Mouse (Mus musculus): Measurements from ENCODE around the gene Fancc. TPM values are rescaled to one million over a fixed set of nuclear protein-coding genes. Genes with fewer than 3 reads are reported as not detected.

Fancc gene
- total RNA-seq, 2 experiments from 2014 or later, result 10.0 to 11.3 TPM

GRCm38 (mm10) chr13:63520110-63520509 lies 23.0 kb upstream of the Fancc start:
- ATAC-seq (replicated peaks; ENCODE audit: poor library complexity, severe bottlenecking), result no peak

- no peak for ATAC-seq (replicated peaks; ENCODE audit: poor library complexity, severe bottlenecking)
These were observed 19.5 kb upstream of the Fancc start for GRCm38 (mm10) chr13:63516535-63516934.

- no peak for ATAC-seq (replicated peaks; ENCODE audit: poor library complexity, severe bottlenecking)
These were observed 18.5 kb upstream of the Fancc start for GRCm38 (mm10) chr13:63515542-63515941.

GRCm38 (mm10) chr13:63514931-63515360 lies 17.9 kb upstream of the Fancc start:
- ATAC-seq (replicated peaks; ENCODE audit: poor library complexity, severe bottlenecking), result no peak

- no peak for ATAC-seq (replicated peaks; ENCODE audit: poor library complexity, severe bottlenecking)
These were observed 16.5 kb upstream of the Fancc start for GRCm38 (mm10) chr13:63513374-63514098.

GRCm38 (mm10) chr13:63512411-63512810 lies 15.3 kb upstream of the Fancc start:
- no peak for ATAC-seq (replicated peaks; ENCODE audit: poor library complexity, severe bottlenecking)

GRCm38 (mm10) chr13:63507821-63508220 lies 10.7 kb upstream of the Fancc start:
- ATAC-seq (replicated peaks; ENCODE audit: poor library complexity, severe bottlenecking), result no peak

GRCm38 (mm10) chr13:63507001-63507556 lies 10.0 kb upstream of the Fancc start:
- no peak for ATAC-seq (replicated peaks; ENCODE audit: poor library complexity, severe bottlenecking)

- ATAC-seq (replicated peaks; ENCODE audit: poor library complexity, severe bottlenecking), result no peak
These were observed 9.3 kb upstream of the Fancc start for GRCm38 (mm10) chr13:63506364-63506763.

GRCm38 (mm10) chr13:63502391-63502790 lies 5.3 kb upstream of the Fancc start:
- no peak for ATAC-seq (replicated peaks; ENCODE audit: poor library complexity, severe bottlenecking)

GRCm38 (mm10) chr13:63499489-63499888 lies 2.4 kb upstream of the Fancc start:
- no peak for ATAC-seq (replicated peaks; ENCODE audit: poor library complexity, severe bottlenecking)

GRCm38 (mm10) chr13:63487707-63488042 lies 9.4 kb downstream of the Fancc start:
- ATAC-seq (replicated peaks; ENCODE audit: poor library complexity, severe bottlenecking), result no peak

- ATAC-seq (replicated peaks; ENCODE audit: poor library complexity, severe bottlenecking), result no peak
These were observed 10.0 kb downstream of the Fancc start for GRCm38 (mm10) chr13:63486791-63487706.

- no peak for ATAC-seq (replicated peaks; ENCODE audit: poor library complexity, severe bottlenecking)
These were observed 21.7 kb downstream of the Fancc start for GRCm38 (mm10) chr13:63475356-63475755.

- no peak for ATAC-seq (replicated peaks; ENCODE audit: poor library complexity, severe bottlenecking)
These were observed 44.2 kb downstream of the Fancc start for GRCm38 (mm10) chr13:63452898-63453297.

GRCm38 (mm10) chr13:63451140-63451539 lies 45.9 kb downstream of the Fancc start:
- ATAC-seq (replicated peaks; ENCODE audit: poor library complexity, severe bottlenecking), result no peak

- ATAC-seq (replicated peaks; ENCODE audit: poor library complexity, severe bottlenecking), result no peak
These were observed 51.7 kb downstream of the Fancc start for GRCm38 (mm10) chr13:63445419-63445818.

- ATAC-seq (replicated peaks; ENCODE audit: poor library complexity, severe bottlenecking), result no peak
These were observed 64.3 kb downstream of the Fancc start for GRCm38 (mm10) chr13:63432759-63433158.

- no peak for ATAC-seq (replicated peaks; ENCODE audit: poor library complexity, severe bottlenecking)
These were observed 65.3 kb downstream of the Fancc start for GRCm38 (mm10) chr13:63431857-63432191.

- peak; percentile 88 for ATAC-seq (replicated peaks; ENCODE audit: poor library complexity, severe bottlenecking)
These were observed 65.8 kb downstream of the Fancc start for GRCm38 (mm10) chr13:63431030-63431856.

GRCm38 (mm10) chr13:63430681-63431029 lies 66.4 kb downstream of the Fancc start:
- ATAC-seq (replicated peaks; ENCODE audit: poor library complexity, severe bottlenecking), result no peak
